Mouse (Mus musculus) spleen, adult 2 months (tissue): ENCODE data around the gene Smagp. TPM values are rescaled to one million over a fixed set of nuclear protein-coding genes. Genes with fewer than 3 reads are reported as not detected.

Experiments
- DNase-seq, 2 experiments: peaks; one replicate each; pipeline versions ENCODE4 v3.0.0 to v3.0.0-alpha.2; 2012 to 2021; ENCODE audit warnings: low spot score in 2 of 2, low read depth in 1 of 2
- H3K27ac ChIP-seq: fragments of 200-500 bp; 2 replicates; pipeline ENCODE4 v1.5.1; 2012; ENCODE audit warnings: low read length, inconsistent platforms; ENCODE audit not compliant: insufficient read depth
- H3K27me3 ChIP-seq: fragments of 200-500 bp; 2 replicates; pipeline ENCODE4 v1.6.1; 2012; ENCODE audit warnings: mild to moderate bottlenecking, moderate library complexity, low read length, inconsistent platforms; ENCODE audit not compliant: control insufficient read depth, insufficient read depth
- H3K36me3 ChIP-seq: fragments of 200-500 bp; 2 replicates; pipeline ENCODE4 v1.6.1; 2012; ENCODE audit warnings: mild to moderate bottlenecking, low read length, inconsistent platforms; ENCODE audit not compliant: control insufficient read depth, insufficient read depth
- H3K4me1 ChIP-seq: fragments of 200-500 bp; 2 replicates; pipeline ENCODE4 v1.6.1; 2011; ENCODE audit warnings: inconsistent platforms; ENCODE audit not compliant: control insufficient read depth, insufficient read depth, insufficient read length
- H3K4me3 ChIP-seq: fragments of 200-500 bp; 2 replicates; pipeline ENCODE4 v1.5.1; 2011; ENCODE audit warnings: mild to moderate bottlenecking, inconsistent platforms; ENCODE audit not compliant: insufficient read depth, insufficient read length; ENCODE audit errors: extremely low read depth
- CTCF ChIP-seq: fragments of 200-500 bp; IDR thresholded peaks from 2 replicates; pipeline ENCODE4 v1.5.1; 2011; ENCODE audit warnings: mild to moderate bottlenecking, inconsistent platforms; ENCODE audit not compliant: insufficient read depth, insufficient read length, insufficient replicate concordance; ENCODE audit errors: extremely low read depth
- POLR2A ChIP-seq: fragments of 200-500 bp; IDR thresholded peaks from 2 replicates; pipeline ENCODE4 v1.6.1; 2011; ENCODE audit warnings: low read depth, low read length, inconsistent platforms
- WGBS: fragments of 180-500 bp; shearing (Covaris S2); methylation state at CpG from one replicate; pipeline ENCODE4 v1.1.7; 2018; 5-methylcytosine and 5-hydroxymethylcytosine counted together
- polyA plus RNA-seq: library from polyadenylated mRNA; depleted of rRNA; stranded (reverse); fragments of >200 nt; gene quantifications from 2 replicates; pipeline ENCODE4 v1.2.3, GENCODE M21; 2012

Smagp gene
- polyA plus RNA-seq, 1 experiment = 29.2 TPM

- Histone ChIP-seq H3K4me1 (peaks cover 25% of the 10 kb centered on the region; the same call in 1 of the 2 replicates), H3K27me3 (no peaks in the 10 kb centered on the region), H3K4me3 (peak overlapping the region; percentile 40), H3K27ac (peak overlapping the region; percentile 92), H3K36me3 (peaks cover 4% of the 10 kb centered on the region)
- no peak for TF ChIP-seq CTCF
- TF ChIP-seq POLR2A = no peak
- DNase-seq = peak in 1 of 2 experiments; percentile 43
- WGBS = 1% methylated on average over 7 of the region's 7 CpGs
These were observed 29.5 kb upstream of the Smagp start for GRCm38 (mm10) chr15:100666219-100666696.

- peak in 1 of 2 experiments; percentile 18 for DNase-seq
- peaks cover 5% of the 10 kb centered on the region for H3K36me3 ChIP-seq
- peak overlapping the region; percentile 40 for H3K4me3 ChIP-seq
- peaks cover 25% of the 10 kb centered on the region; the same call in 1 of the 2 replicates for H3K4me1 ChIP-seq
- H3K27ac ChIP-seq = peak overlapping the region; percentile 92
- 31% methylated on average over 9 of the region's 9 CpGs for WGBS
- TF ChIP-seq CTCF (no peak), POLR2A (no peak)
- H3K27me3 ChIP-seq = no peaks in the 10 kb centered on the region
These were observed 28.9 kb upstream of the Smagp start for GRCm38 (mm10) chr15:100665411-100666218.

- peaks cover 24% of the 10 kb centered on the region; the same call in 1 of the 2 replicates for H3K4me1 ChIP-seq
- DNase-seq = peak; percentile 82 to 84
- no peak for TF ChIP-seq POLR2A
- TF ChIP-seq CTCF = no peak
- WGBS = 21% methylated on average over 9 of the region's 9 CpGs
- no peaks in the 10 kb centered on the region for H3K27me3 ChIP-seq
- no peak overlapping the region for H3K4me3 ChIP-seq
- peak overlapping the region; percentile 92 for H3K27ac ChIP-seq
- peaks cover 6% of the 10 kb centered on the region for H3K36me3 ChIP-seq
These were observed 28.1 kb upstream of the Smagp start for GRCm38 (mm10) chr15:100664813-100665274.

GRCm38 (mm10) chr15:100660805-100661204 lies 24.1 kb upstream of the Smagp start:
- peaks cover 17% of the 10 kb centered on the region; the same call in 1 of the 2 replicates for H3K4me1 ChIP-seq
- TF ChIP-seq POLR2A (no peak), CTCF (no peak)
- H3K27ac ChIP-seq = no peak overlapping the region
- WGBS = 90% methylated on average over 5 of the region's 5 CpGs
- H3K36me3 ChIP-seq = peaks cover 31% of the 10 kb centered on the region
- H3K27me3 ChIP-seq = no peaks in the 10 kb centered on the region
- DNase-seq = no peak
- H3K4me3 ChIP-seq = no peak overlapping the region

- Histone ChIP-seq H3K4me1 (peaks cover 14% of the 10 kb centered on the region; the same call in 1 of the 2 replicates), H3K27me3 (no peaks in the 10 kb centered on the region), H3K4me3 (no peak overlapping the region), H3K36me3 (peaks cover 31% of the 10 kb centered on the region), H3K27ac (no peak overlapping the region)
- no peak for DNase-seq
- 84% methylated on average over 9 of the region's 9 CpGs for WGBS
- TF ChIP-seq POLR2A (no peak), CTCF (no peak)
These were observed 23.6 kb upstream of the Smagp start for GRCm38 (mm10) chr15:100660306-100660705.

GRCm38 (mm10) chr15:100655201-100655600 lies 18.5 kb upstream of the Smagp start:
- TF ChIP-seq CTCF (no peak), POLR2A (no peak)
- no peak overlapping the region for H3K4me3 ChIP-seq
- no peaks in the 10 kb centered on the region for H3K4me1 ChIP-seq
- no peaks in the 10 kb centered on the region for H3K27me3 ChIP-seq
- H3K36me3 ChIP-seq = peaks cover 46% of the 10 kb centered on the region
- 90% methylated on average over 5 of the region's 5 CpGs for WGBS
- no peak overlapping the region for H3K27ac ChIP-seq
- no peak for DNase-seq
